Mouse (Mus musculus) gonadal fat pad, adult 2 months (tissue): ENCODE measurements around the gene Creb3l4. TPM values are rescaled to one million over a fixed set of nuclear protein-coding genes. Genes with fewer than 3 reads are reported as not detected.

Source experiments
- DNase-seq: peaks from one replicate; pipeline ENCODE4 v3.0.0-alpha.2; 2012; ENCODE audit warnings: low read depth
- polyA plus RNA-seq: library from polyadenylated mRNA; depleted of rRNA; stranded (reverse); fragments of >200 nt; gene quantifications from 2 replicates; pipeline ENCODE4 v1.2.3, GENCODE M21; 2012; rRNA removed

Creb3l4 gene
- polyA plus RNA-seq, 1 experiment: 1.4 TPM

DNA sequence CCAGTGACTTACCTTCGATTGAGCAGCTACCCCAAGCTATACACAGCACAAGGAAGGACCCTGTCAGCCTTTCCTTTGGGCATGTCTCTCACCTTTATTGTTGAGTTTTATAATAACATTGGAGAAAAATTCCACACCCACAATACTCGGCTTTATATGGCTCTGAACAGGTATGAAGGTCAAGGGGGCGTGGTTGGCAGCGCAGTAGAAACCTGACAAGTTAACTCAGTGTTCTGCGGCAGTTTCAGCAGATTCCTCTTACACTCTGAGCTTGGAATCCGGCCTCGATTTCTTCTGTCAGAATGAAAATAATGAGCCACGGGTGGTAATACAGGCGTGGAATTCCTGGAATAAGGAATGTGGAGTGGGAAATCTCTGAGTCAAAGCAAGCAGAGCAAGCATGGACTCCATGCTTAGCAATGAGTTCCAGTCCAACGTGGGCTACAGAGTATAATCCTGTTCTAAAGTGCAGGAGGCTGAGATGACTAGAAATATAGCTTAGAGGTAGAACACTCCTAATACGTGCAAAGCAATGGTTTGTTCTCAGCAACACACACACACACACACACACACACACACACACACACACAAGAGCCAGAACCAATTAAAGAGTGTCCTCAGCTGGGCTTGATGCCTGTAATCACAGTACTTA lies 52.3 kb downstream of the Creb3l4 start:
- no peak for DNase-seq

Other genes starting within 250 kb of the Creb3l4 start
- gene Hax1, start 244.7 kb downstream of the Creb3l4 start, polyA plus RNA-seq: 79.3 and 99.6 TPM in 2 replicates
- 72.5 and 74.7 TPM in 2 replicates for gene 4933434E20Rik, start 191.9 kb downstream of the Creb3l4 start, polyA plus RNA-seq
- gene Ubap2l, start 190.9 kb downstream of the Creb3l4 start, polyA plus RNA-seq: 116 and 119 TPM in 2 replicates
- gene Tpm3, start 170.9 kb downstream of the Creb3l4 start, polyA plus RNA-seq: 117 and 128 TPM in 2 replicates
- gene Nup210l, start 139.4 kb downstream of the Creb3l4 start, polyA plus RNA-seq: 0.30 and 0.41 TPM in 2 replicates
- 2,273 and 3,346 TPM in 2 replicates for gene Rps27, start 29.9 kb downstream of the Creb3l4 start, polyA plus RNA-seq
- gene Rab13, start 29.8 kb downstream of the Creb3l4 start, polyA plus RNA-seq: 8.3 and 9.2 TPM in 2 replicates
- gene Jtb, start 11.9 kb downstream of the Creb3l4 start, polyA plus RNA-seq: 56.6 and 68.4 TPM in 2 replicates
- gene Slc39a1, start 4.7 kb upstream of the Creb3l4 start, polyA plus RNA-seq: 86.9 and 100 TPM in 2 replicates
- gene Crtc2, start 10.7 kb upstream of the Creb3l4 start, polyA plus RNA-seq: 52.1 and 57.8 TPM in 2 replicates
- gene Dennd4b, start 21.7 kb upstream of the Creb3l4 start, polyA plus RNA-seq: 12.5 and 13.2 TPM in 2 replicates
- 19.3 and 25.0 TPM in 2 replicates for gene Gatad2b, start 49.7 kb upstream of the Creb3l4 start, polyA plus RNA-seq
- gene Slc27a3, start 146.4 kb upstream of the Creb3l4 start, polyA plus RNA-seq: 7.4 and 9.4 TPM in 2 replicates
- 30.2 and 36.5 TPM in 2 replicates for gene Ints3, start 190.1 kb upstream of the Creb3l4 start, polyA plus RNA-seq
- 49.7 and 51.1 TPM in 2 replicates for gene Npr1, start 222.4 kb upstream of the Creb3l4 start, polyA plus RNA-seq
- 30.6 and 34.0 TPM in 2 replicates for gene Ilf2, start 232.6 kb upstream of the Creb3l4 start, polyA plus RNA-seq
- 38.3 and 41.3 TPM in 2 replicates for gene Snapin, start 247.5 kb upstream of the Creb3l4 start, polyA plus RNA-seq